9 mouse cellular contexts compared by ENCODE assay signal in genomic region chr1:86339156-86339812, GRCm38 (mm10). TPM values are rescaled to one million over a fixed set of nuclear protein-coding genes. Genes with fewer than 3 reads are reported as not detected.
DNase-seq lines count a peak whose midpoint lies in the region; ATAC-seq and TF ChIP-seq lines count a peak whose summit lies in the region.
"Had no signal": no experiment of that assay in that cellular context is flagged by ENCODE, and none has a peak within 500 bp of the region (broad histone marks: within the 10 kb centered on the region; RNA-seq: fewer than 3 reads in every experiment).

No protein-coding gene starts in this region.

- no peaks in the 10 kb centered on the region for H3K36me3 ChIP-seq in forebrain, postnatal 0 days (ENCODE audit: insufficient read depth)
- H3K36me3 ChIP-seq in hindbrain, embryonic 11.5 days (ENCODE audit: control insufficient read depth, insufficient read depth, low read length), result no peaks in the 10 kb centered on the region
- no peaks in the 10 kb centered on the region for H3K36me3 ChIP-seq in lung, embryonic 16.5 days (ENCODE audit: control insufficient read depth, insufficient read depth, low read length)
- H3K36me3 ChIP-seq: limb, embryonic 15.5 days had no signal

- H3K27me3 ChIP-seq in forebrain, postnatal 0 days (ENCODE audit: insufficient read depth, low read length), result no peaks in the 10 kb centered on the region
- H3K27me3 ChIP-seq in hindbrain, embryonic 11.5 days (ENCODE audit: control insufficient read depth, insufficient read depth, low read length), result no peaks in the 10 kb centered on the region
- H3K27me3 ChIP-seq in lung, embryonic 16.5 days (ENCODE audit: control insufficient read depth, insufficient read depth, low read depth, low read length), result no peaks in the 10 kb centered on the region
- H3K27me3 ChIP-seq: limb, embryonic 15.5 days had no signal

- 23% methylated on average over 4 of the region's 4 CpGs for WGBS in forebrain, postnatal 0 days
- 31% methylated on average over 4 of the region's 4 CpGs for WGBS in hindbrain, embryonic 11.5 days
- 25% methylated on average over 4 of the region's 4 CpGs for WGBS in lung, embryonic 16.5 days

- H3K4me1 ChIP-seq in forebrain, postnatal 0 days (ENCODE audit: insufficient read depth), result no peaks in the 10 kb centered on the region
- no peaks in the 10 kb centered on the region for H3K4me1 ChIP-seq in hindbrain, embryonic 11.5 days (replicated peaks; ENCODE audit: control insufficient read depth, insufficient read depth, low read length)
- no peaks in the 10 kb centered on the region for H3K4me1 ChIP-seq in lung, embryonic 16.5 days (replicated peaks; ENCODE audit: control insufficient read depth, insufficient read depth, low read length)
- H3K4me1 ChIP-seq: limb, embryonic 15.5 days had no signal

- H3K9ac ChIP-seq in forebrain, postnatal 0 days, result no peak overlapping the region
- H3K9ac ChIP-seq in hindbrain, embryonic 11.5 days (ENCODE audit: low read depth, low read length), result no peak overlapping the region
- no peak overlapping the region for H3K9ac ChIP-seq in lung, embryonic 16.5 days (ENCODE audit: low read length)
- H3K9ac ChIP-seq: limb, embryonic 15.5 days had no signal

- peak; percentile 80 for DNase-seq in MN1 (ENCODE audit: low spot score)
- peak; percentile 71 for DNase-seq in cerebellum, adult 11-12 months
- DNase-seq in forebrain, postnatal 0 days, result peak; percentile 93
- DNase-seq in hindbrain, embryonic 11.5 days (ENCODE audit: low spot score), result peak; percentile 91
- DNase-seq in layer of hippocampus, adult 8-10 months (ENCODE audit: low spot score in 2 of 2), result peak; percentile 70 to 89
- peak; percentile 97 for DNase-seq in retina, embryonic 14.5 days (ENCODE audit: low spot score)
- peak; percentile 57 to 71 for DNase-seq in thymus, postnatal 36 days

- peak; percentile 93 for TF ChIP-seq CTCF in forebrain, postnatal 0 days (IDR thresholded peaks at IDR 0.05; ENCODE audit: low read depth)

- H3K27ac ChIP-seq in forebrain, postnatal 0 days (ENCODE audit: low read depth, low read length), result no peak overlapping the region
- no peak overlapping the region for H3K27ac ChIP-seq in hindbrain, embryonic 11.5 days (ENCODE audit: low read depth, low read length)
- H3K27ac ChIP-seq in lung, embryonic 16.5 days (ENCODE audit: low read length), result no peak overlapping the region
- H3K27ac ChIP-seq: limb, embryonic 15.5 days had no signal

- peak; percentile 88 for ATAC-seq in forebrain, postnatal 0 days
- ATAC-seq in hindbrain, embryonic 11.5 days (ENCODE audit: low FRiP score), result peak; percentile 53; the same call in 1 of the 2 replicates
- peak; percentile 68 for ATAC-seq in lung, embryonic 16.5 days (ENCODE audit: low read depth)

- no peaks in the 10 kb centered on the region for H3K9me3 ChIP-seq in forebrain, postnatal 0 days (ENCODE audit: low read length)
- no peaks in the 10 kb centered on the region for H3K9me3 ChIP-seq in hindbrain, embryonic 11.5 days (ENCODE audit: control insufficient read depth, low read length)
- H3K9me3 ChIP-seq in lung, embryonic 16.5 days (ENCODE audit: control insufficient read depth, low read length), result no peaks in the 10 kb centered on the region
- H3K9me3 ChIP-seq: limb, embryonic 15.5 days had no signal

- H3K4me2 ChIP-seq in forebrain, postnatal 0 days (ENCODE audit: low read depth), result no peak overlapping the region
- no peak overlapping the region for H3K4me2 ChIP-seq in hindbrain, embryonic 11.5 days (replicated peaks; ENCODE audit: low read depth, low read length)
- H3K4me2 ChIP-seq in lung, embryonic 16.5 days (ENCODE audit: low read depth, low read length), result no peak overlapping the region
- H3K4me2 ChIP-seq: limb, embryonic 15.5 days had no signal

- no peak overlapping the region for H3K4me3 ChIP-seq in forebrain, postnatal 0 days (ENCODE audit: low read depth, low read length)
- H3K4me3 ChIP-seq in hindbrain, embryonic 11.5 days (ENCODE audit: low read depth, low read length), result no peak overlapping the region
- H3K4me3 ChIP-seq in lung, embryonic 16.5 days (ENCODE audit: low read length), result no peak overlapping the region
- H3K4me3 ChIP-seq: limb, embryonic 15.5 days had no signal

RNA-seq across cellular contexts. Expression of gene Ncl, which starts 19.9 kb away (rescaled TPM):
- 35.9 and 50.6 TPM in 2 replicates for total RNA-seq in forebrain, postnatal 0 days (2014; rRNA removed)
- polyA plus RNA-seq in forebrain, postnatal 0 days (2015; fragmentation: Nextera tagmentation; extraction: Ambion mirVana), result 164 and 210 TPM in 2 replicates
- polyA plus RNA-seq in hindbrain, embryonic 11.5 days (2014; fragmentation: Nextera tagmentation; extraction: Ambion mirVana), result 342 and 368 TPM in 2 replicates
- total RNA-seq in layer of hippocampus, adult 8-10 months (2022), result 100 to 1,000 TPM; 138 to 171 (median 146) TPM
- polyA plus RNA-seq in lung, embryonic 16.5 days (2015; fragmentation: Nextera tagmentation; extraction: Ambion mirVana), result 315 and 344 TPM in 2 replicates

RNA-seq across cellular contexts. Expression of gene B3gnt7, which starts 36.7 kb away (rescaled TPM):
- 10.6 and 11.1 TPM in 2 replicates for total RNA-seq in forebrain, postnatal 0 days (2014; rRNA removed)
- 10.7 and 11.7 TPM in 2 replicates for polyA plus RNA-seq in forebrain, postnatal 0 days (2015; fragmentation: Nextera tagmentation; extraction: Ambion mirVana)
- polyA plus RNA-seq in hindbrain, embryonic 11.5 days (2014; fragmentation: Nextera tagmentation; extraction: Ambion mirVana), result 2.8 and 2.9 TPM in 2 replicates
- 1 to 10 TPM in 2 of 4 experiments, under 1 TPM in 2; 0.63 to 2.1 (median 1.1) TPM for total RNA-seq in layer of hippocampus, adult 8-10 months (2022)
- 4.5 and 4.7 TPM in 2 replicates for polyA plus RNA-seq in lung, embryonic 16.5 days (2015; fragmentation: Nextera tagmentation; extraction: Ambion mirVana)
